ENCODE assay signal across 19 mouse cellular contexts in genomic region chr9:91394211-91394646, GRCm38 (mm10). TPM values are rescaled to one million over a fixed set of nuclear protein-coding genes. Genes with fewer than 3 reads are reported as not detected.
DNase-seq lines count a peak whose midpoint lies in the region; ATAC-seq and TF ChIP-seq lines count a peak whose summit lies in the region.
"Had no signal": no experiment of that assay in that cellular context is flagged by ENCODE, and none has a peak within 500 bp of the region (broad histone marks: within the 10 kb centered on the region; RNA-seq: fewer than 3 reads in every experiment).

No protein-coding gene starts in this region.

- H3K36me3 ChIP-seq in forebrain, embryonic 14.5 days (ENCODE audit: control insufficient read depth, insufficient read depth, low read length): no peaks in the 10 kb centered on the region
- no peaks in the 10 kb centered on the region for H3K36me3 ChIP-seq in hindbrain, postnatal 0 days (ENCODE audit: insufficient read depth, low read length)
- H3K36me3 ChIP-seq: embryonic facial prominence, embryonic 12.5 days had no signal

- H3K4me1 ChIP-seq in forebrain, embryonic 14.5 days (ENCODE audit: control insufficient read depth, insufficient read depth, low read length): 0 out of 2 replicates have a peak, but pooled peaks cover 4% of the 10 kb centered on the region
- H3K4me1 ChIP-seq in hindbrain, postnatal 0 days (ENCODE audit: insufficient read depth, low read length): no peaks in the 10 kb centered on the region
- H3K4me1 ChIP-seq: embryonic facial prominence, embryonic 12.5 days had no signal

- H3K9me3 ChIP-seq in forebrain, embryonic 14.5 days (replicated peaks; ENCODE audit: control insufficient read depth, low read length): no peaks in the 10 kb centered on the region
- no peaks in the 10 kb centered on the region for H3K9me3 ChIP-seq in hindbrain, postnatal 0 days (ENCODE audit: low read length)
- H3K9me3 ChIP-seq: embryonic facial prominence, embryonic 12.5 days had no signal

- DNase-seq in embryo, embryonic 10 days (ENCODE audit: low spot score): peak; percentile 43
- DNase-seq in embryo, embryonic 11 days: no peak
- peak; percentile 75 for DNase-seq in brain, embryonic 14.5 days (ENCODE audit: low read depth)
- no peak for DNase-seq in forebrain, embryonic 14.5 days (ENCODE audit: low spot score)
- no peak for DNase-seq in hindbrain, postnatal 0 days (ENCODE audit: low spot score)
- DNase-seq in liver: no peak
- no peak for DNase-seq in urinary bladder, postnatal 10 days (ENCODE audit: low spot score)
- DNase-seq in lung, postnatal 25 days (ENCODE audit: low spot score): no peak
- DNase-seq: cerebellum, adult 18-20 months; lung, adult 2 months; right cerebral cortex, postnatal 25 days had no signal

- ATAC-seq in forebrain, embryonic 14.5 days: no peak; the same call in 1 of the 2 replicates
- no peak for ATAC-seq in hindbrain, postnatal 0 days

- TF ChIP-seq CTCF in brain, embryonic 14.5 days (IDR thresholded peaks at IDR 0.05; ENCODE audit: borderline replicate concordance, extremely low read depth, insufficient read depth, insufficient read length): no peak
- no peak for TF ChIP-seq CTCF in hindbrain, postnatal 0 days (IDR thresholded peaks at IDR 0.05; ENCODE audit: low read depth)

- H3K27ac ChIP-seq in forebrain, embryonic 14.5 days (ENCODE audit: low read depth, low read length): peak overlapping the region; percentile 31; the same call in 1 of the 2 replicates
- peak overlapping the region; percentile 42; the same call in 1 of the 2 replicates for H3K27ac ChIP-seq in hindbrain, postnatal 0 days
- H3K27ac ChIP-seq: embryonic facial prominence, embryonic 12.5 days; macrophage had no signal

- no peak overlapping the region; the same call in 1 of the 2 replicates for H3K4me2 ChIP-seq in forebrain, embryonic 14.5 days (ENCODE audit: low read length)
- peak overlapping the region; percentile 25; the same call in 1 of the 2 replicates for H3K4me2 ChIP-seq in hindbrain, postnatal 0 days (ENCODE audit: low read depth, low read length)
- H3K4me2 ChIP-seq: embryonic facial prominence, embryonic 12.5 days had no signal

- TF ChIP-seq POLR2A in brain, embryonic 14.5 days (IDR thresholded peaks at IDR 0.05; ENCODE audit: borderline replicate concordance, extremely low read depth, insufficient read depth, insufficient read length, poor library complexity, severe bottlenecking): no peak

- H3K9ac ChIP-seq in forebrain, embryonic 14.5 days (ENCODE audit: low read length): no peak overlapping the region
- H3K9ac ChIP-seq in hindbrain, postnatal 0 days (replicated peaks; ENCODE audit: low read length): no peak overlapping the region
- H3K9ac ChIP-seq: embryonic facial prominence, embryonic 12.5 days had no signal

- 4% methylated on average over 14 of the region's 14 CpGs for WGBS in forebrain, embryonic 14.5 days
- 17% methylated on average over 14 of the region's 14 CpGs for WGBS in hindbrain, postnatal 0 days

- H3K4me3 ChIP-seq in forebrain, embryonic 14.5 days (ENCODE audit: low read depth, low read length): no peak overlapping the region
- no peak overlapping the region for H3K4me3 ChIP-seq in hindbrain, postnatal 0 days (ENCODE audit: low read length)
- H3K4me3 ChIP-seq: embryonic facial prominence, embryonic 12.5 days had no signal

- peaks cover 87% of the 10 kb centered on the region for H3K27me3 ChIP-seq in forebrain, embryonic 14.5 days (replicated peaks; ENCODE audit: control insufficient read depth, insufficient read depth, low read length)
- H3K27me3 ChIP-seq in hindbrain, postnatal 0 days (ENCODE audit: insufficient read depth, low read length): peaks cover 41% of the 10 kb centered on the region; the same call in 1 of the 2 replicates

RNA-seq across cellular contexts. Expression of gene Zic1, which starts 28.6 kb away (rescaled TPM):
- polyA plus RNA-seq in brain, embryonic 14.5 days (2012; rRNA removed): 576 and 642 TPM in 2 replicates
- polyA plus RNA-seq in forebrain, embryonic 14.5 days (2014; fragmentation: Nextera tagmentation; extraction: Ambion mirVana): 14.4 and 14.8 TPM in 2 replicates
- total RNA-seq in hindbrain, postnatal 0 days (2014; rRNA removed): 281 and 342 TPM in 2 replicates
- 19.7 and 21.5 TPM in 2 replicates for polyA plus RNA-seq in hindbrain, postnatal 0 days (2015; fragmentation: Nextera tagmentation; extraction: Ambion mirVana)
- total RNA-seq: granulocyte monocyte progenitor cell, adult 5-6 weeks; liver, adult 2 months had no signal
- polyA plus RNA-seq: intestine, embryonic 14.5 days; kidney, embryonic 16.5 days; liver, adult 2 months; macrophage had no signal

RNA-seq across cellular contexts. Expression of gene Zic4, which starts 32.0 kb away (rescaled TPM):
- 89.6 and 91.1 TPM in 2 replicates for polyA plus RNA-seq in brain, embryonic 14.5 days (2012; rRNA removed)
- 45.1 and 56.3 TPM in 2 replicates for polyA plus RNA-seq in forebrain, embryonic 14.5 days (2014; fragmentation: Nextera tagmentation; extraction: Ambion mirVana)
- total RNA-seq in hindbrain, postnatal 0 days (2014; rRNA removed): 107 and 144 TPM in 2 replicates
- polyA plus RNA-seq in hindbrain, postnatal 0 days (2015; fragmentation: Nextera tagmentation; extraction: Ambion mirVana): 51.0 and 58.2 TPM in 2 replicates
- total RNA-seq: granulocyte monocyte progenitor cell, adult 5-6 weeks; liver, adult 2 months had no signal
- polyA plus RNA-seq: heart, embryonic 16.5 days; intestine, embryonic 14.5 days; kidney, embryonic 16.5 days; liver, adult 2 months; lung, adult 2 months; macrophage; urinary bladder, adult 2 months had no signal

Comparison
In these comparisons a context has a peak if more than half of its experiments do, and no peak if none do; other contexts are left out.
1. DNase-seq: peak in embryo, embryonic 10 days (single experiment) and brain, embryonic 14.5 days (single experiment); none in embryo, embryonic 11 days (single experiment), forebrain, embryonic 14.5 days (single experiment), hindbrain, postnatal 0 days (single experiment), liver (single experiment), urinary bladder, postnatal 10 days (single experiment) and lung, postnatal 25 days (single experiment).
2. RNA of gene Zic1, which starts 28.6 kb away (polyA plus RNA-seq): 576 to 642 TPM in brain, embryonic 14.5 days; 19.7 to 21.5 TPM in hindbrain, postnatal 0 days and 14.4 to 14.8 TPM in forebrain, embryonic 14.5 days; every median in the first group is over 10 times any median in the second.